In genomic region chr6:89330957-89331356, GRCm38 (mm10) we compare ENCODE assay signal across 7 mouse cellular contexts.
"Had no signal": no experiment of that assay in that cellular context is flagged by ENCODE, and none has a peak within 500 bp of the region (broad histone marks: within the 10 kb centered on the region; RNA-seq: fewer than 3 reads in every experiment).

No protein-coding gene starts in this region.

- DNase-seq: lung, adult 2 months; lung, postnatal 14 days; lung, postnatal 36 days; right cerebral cortex, postnatal 14 days; thymus, adult 2 months; thymus, postnatal 25 days; thymus, postnatal 4 days had no signal
